10 mouse cellular contexts compared by ENCODE assay signal in genomic region chr2:148396209-148396608, GRCm38 (mm10). TPM values are rescaled to one million over a fixed set of nuclear protein-coding genes. Genes with fewer than 3 reads are reported as not detected.
DNase-seq lines count a peak whose midpoint lies in the region; ATAC-seq lines count a peak whose summit lies in the region.
"Had no signal": no experiment of that assay in that cellular context is flagged by ENCODE, and none has a peak within 500 bp of the region (broad histone marks: within the 10 kb centered on the region; RNA-seq: fewer than 3 reads in every experiment).

No protein-coding gene starts in this region.

- 0 out of 2 replicates have a peak overlapping the region, but pooled peaks have one; percentile 64 for H3K4me2 ChIP-seq in stomach, embryonic 14.5 days (replicated peaks; ENCODE audit: low read depth, low read length)

- peaks cover 31% of the 10 kb centered on the region for H3K4me1 ChIP-seq in heart, embryonic 10.5 days
- peaks cover 70% of the 10 kb centered on the region for H3K4me1 ChIP-seq in megakaryocyte, embryonic 14.5 days
- H3K4me1 ChIP-seq in limb, embryonic 10.5 days: peaks cover 15% of the 10 kb centered on the region
- H3K4me1 ChIP-seq in stomach, embryonic 14.5 days (ENCODE audit: control insufficient read depth, insufficient read depth, low read length): peaks cover 14% of the 10 kb centered on the region; the same call in 1 of the 2 replicates

- H3K27me3 ChIP-seq in heart, embryonic 10.5 days (ENCODE audit: insufficient read depth, poor library complexity, severe bottlenecking): peaks cover 70% of the 10 kb centered on the region
- peaks cover 29% of the 10 kb centered on the region for H3K27me3 ChIP-seq in megakaryocyte, embryonic 14.5 days (replicated peaks)
- peaks cover 53% of the 10 kb centered on the region for H3K27me3 ChIP-seq in limb, embryonic 10.5 days (ENCODE audit: low read depth, poor library complexity, severe bottlenecking)
- H3K27me3 ChIP-seq in stomach, embryonic 14.5 days (ENCODE audit: control insufficient read depth, insufficient read depth, low read length): no peaks in the 10 kb centered on the region

- ATAC-seq in megakaryocyte, adult 5-6 weeks (ENCODE audit: poor library complexity, severe bottlenecking): no peak
- no peak for ATAC-seq in stomach, embryonic 14.5 days (ENCODE audit: insufficient number of reproducible peaks, insufficient read depth, low FRiP score, low read depth)
- ATAC-seq: activated CD4-positive, CD25-positive, alpha-beta regulatory T cell, adult 4 months had no signal

- H3K9ac ChIP-seq in stomach, embryonic 14.5 days (replicated peaks; ENCODE audit: low read depth, low read length): no peak overlapping the region

- no peaks in the 10 kb centered on the region for H3K9me3 ChIP-seq in heart, embryonic 10.5 days
- 0 out of 2 replicates have a peak, but pooled peaks cover 7% of the 10 kb centered on the region for H3K9me3 ChIP-seq in megakaryocyte, embryonic 14.5 days
- no peaks in the 10 kb centered on the region for H3K9me3 ChIP-seq in limb, embryonic 10.5 days (replicated peaks)
- no peaks in the 10 kb centered on the region for H3K9me3 ChIP-seq in stomach, embryonic 14.5 days (ENCODE audit: control insufficient read depth, low read depth, low read length)

- H3K27ac ChIP-seq in heart, embryonic 10.5 days: no peak overlapping the region
- no peak overlapping the region for H3K27ac ChIP-seq in limb, embryonic 10.5 days
- H3K27ac ChIP-seq in stomach, embryonic 14.5 days (ENCODE audit: low read length): no peak overlapping the region

- DNase-seq in heart, embryonic 10.5 days (ENCODE audit: low spot score): no peak
- DNase-seq in heart, adult 9 months (ENCODE audit: low spot score in 2 of 2): no peak
- no peak for DNase-seq in limb, embryonic 10.5 days (ENCODE audit: low spot score)
- DNase-seq in spleen, postnatal 14 days (ENCODE audit: low spot score in 2 of 2): no peak
- DNase-seq in spleen, adult 12 weeks (ENCODE audit: low spot score): no peak

- H3K36me3 ChIP-seq in heart, embryonic 10.5 days: no peaks in the 10 kb centered on the region
- H3K36me3 ChIP-seq in megakaryocyte, embryonic 14.5 days (replicated peaks; ENCODE audit: low read length): no peaks in the 10 kb centered on the region
- H3K36me3 ChIP-seq in limb, embryonic 10.5 days: no peaks in the 10 kb centered on the region
- no peaks in the 10 kb centered on the region for H3K36me3 ChIP-seq in stomach, embryonic 14.5 days (ENCODE audit: control insufficient read depth, insufficient read depth, low read length)

- peak overlapping the region; percentile 66 for H3K4me3 ChIP-seq in heart, embryonic 10.5 days
- peak overlapping the region; percentile 15 for H3K4me3 ChIP-seq in megakaryocyte, embryonic 14.5 days (replicated peaks)
- peak overlapping the region; percentile 63; the same call in 1 of the 2 replicates for H3K4me3 ChIP-seq in limb, embryonic 10.5 days
- 0 out of 2 replicates have a peak overlapping the region, but pooled peaks have one; percentile 36 for H3K4me3 ChIP-seq in stomach, embryonic 14.5 days (ENCODE audit: low read depth, low read length)

- WGBS in heart, embryonic 10.5 days: 62% methylated on average over 10 of the region's 10 CpGs
- WGBS in limb, embryonic 10.5 days: 65% methylated on average over 10 of the region's 10 CpGs
- WGBS in stomach, embryonic 14.5 days: 75% methylated on average over 10 of the region's 10 CpGs

RNA-seq across cellular contexts. Expression of gene Sstr4, which starts 1.1 kb away (rescaled TPM):
- 0.52 and 0.89 TPM in 2 replicates for polyA plus RNA-seq in heart, embryonic 10.5 days (2016; fragmentation: Nextera tagmentation; extraction: Ambion mirVana)
- polyA plus RNA-seq in megakaryocyte, embryonic 14.5 days (2012; ENCODE audit: insufficient read depth, low replicate concordance): not detected in 2 replicates
- 0.80 TPM in 1 of 2 replicates, not detected in the other for total RNA-seq in megakaryocyte, adult 5-6 weeks (2015)
- total RNA-seq in megakaryocyte, adult 5-6 weeks (2017): 1.5 TPM in 1 of 2 replicates, not detected in the other
- polyA plus RNA-seq in limb, embryonic 10.5 days (2016; fragmentation: Nextera tagmentation; extraction: Ambion mirVana): 0.18 and 0.26 TPM in 2 replicates
- 3.9 and 4.0 TPM in 2 replicates for polyA plus RNA-seq in stomach, embryonic 14.5 days (2014; fragmentation: Nextera tagmentation; extraction: Ambion mirVana)
- total RNA-seq: hematopoietic stem cell, adult 5-6 weeks had no signal
- polyA plus RNA-seq: activated CD4-positive, CD25-positive, alpha-beta regulatory T cell, adult 4 months had no signal

RNA-seq across cellular contexts. Expression of gene Thbd, which starts 11.8 kb away (rescaled TPM):
- 10.9 and 14.6 TPM in 2 replicates for polyA plus RNA-seq in heart, embryonic 10.5 days (2016; fragmentation: Nextera tagmentation; extraction: Ambion mirVana)
- polyA plus RNA-seq in megakaryocyte, embryonic 14.5 days (2012; ENCODE audit: insufficient read depth, low replicate concordance): 1.2 TPM in 2 replicates
- total RNA-seq in megakaryocyte, adult 5-6 weeks (2015): 31.0 and 33.5 TPM in 2 replicates
- 31.1 and 31.3 TPM in 2 replicates for total RNA-seq in megakaryocyte, adult 5-6 weeks (2017)
- polyA plus RNA-seq in limb, embryonic 10.5 days (2016; fragmentation: Nextera tagmentation; extraction: Ambion mirVana): 2.8 and 4.0 TPM in 2 replicates
- 25.9 and 28.5 TPM in 2 replicates for polyA plus RNA-seq in stomach, embryonic 14.5 days (2014; fragmentation: Nextera tagmentation; extraction: Ambion mirVana)

RNA-seq across cellular contexts. Expression of gene Cd93, which starts 47.2 kb away (rescaled TPM):
- polyA plus RNA-seq in heart, embryonic 10.5 days (2016; fragmentation: Nextera tagmentation; extraction: Ambion mirVana): 10.3 and 19.7 TPM in 2 replicates
- polyA plus RNA-seq in megakaryocyte, embryonic 14.5 days (2012; ENCODE audit: insufficient read depth, low replicate concordance): 1.2 TPM in 1 of 2 replicates, not detected in the other
- total RNA-seq in megakaryocyte, adult 5-6 weeks (2015): 48.5 and 49.1 TPM in 2 replicates
- 61.8 and 65.4 TPM in 2 replicates for total RNA-seq in megakaryocyte, adult 5-6 weeks (2017)
- 5.0 and 5.5 TPM in 2 replicates for polyA plus RNA-seq in limb, embryonic 10.5 days (2016; fragmentation: Nextera tagmentation; extraction: Ambion mirVana)
- polyA plus RNA-seq in stomach, embryonic 14.5 days (2014; fragmentation: Nextera tagmentation; extraction: Ambion mirVana): 12.8 and 13.7 TPM in 2 replicates

Comparison
In these comparisons a context has a peak if more than half of its experiments do, and no peak if none do; other contexts are left out.
1. H3K4me3 ChIP-seq: peak in every context shown above with its lines; median percentile 66 in heart, embryonic 10.5 days; 63 in limb, embryonic 10.5 days; 36 in stomach, embryonic 14.5 days; 15 in megakaryocyte, embryonic 14.5 days.